ENCODE assay signal across 18 mouse cellular contexts in the genomic region with DNA sequence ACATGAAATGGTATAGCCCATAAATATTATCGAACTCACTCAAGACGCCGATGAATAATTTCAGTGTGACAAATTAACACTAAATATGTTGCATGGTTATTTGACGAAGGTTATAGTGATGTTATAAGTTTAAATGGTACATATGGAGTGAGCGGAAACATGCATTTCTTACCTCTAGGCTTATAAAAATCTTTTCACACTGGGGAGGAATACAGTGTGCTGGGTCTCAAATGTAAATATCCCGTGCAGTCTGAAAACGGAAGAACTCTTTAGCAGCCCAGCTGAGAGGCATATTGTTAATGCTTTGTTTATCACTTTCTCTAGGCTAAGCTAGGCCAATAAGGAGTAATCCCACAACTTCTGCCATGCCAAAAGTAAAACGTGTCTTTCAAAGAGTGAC.
"Had no signal": no experiment of that assay in that cellular context is flagged by ENCODE, and none has a peak within 500 bp of the region (broad histone marks: within the 10 kb centered on the region; RNA-seq: fewer than 3 reads in every experiment).

No protein-coding gene starts in this region.

- H3K4me3 ChIP-seq: midbrain, embryonic 10.5 days; midbrain, embryonic 12.5 days; myocyte; neural tube, embryonic 13.5 days; neural tube, embryonic 15.5 days had no signal

- H3K36me3 ChIP-seq: midbrain, embryonic 10.5 days; midbrain, embryonic 12.5 days; neural tube, embryonic 13.5 days; neural tube, embryonic 15.5 days had no signal

- H3K4me2 ChIP-seq: lung, embryonic 14.5 days; midbrain, embryonic 12.5 days; neural tube, embryonic 13.5 days; neural tube, embryonic 15.5 days had no signal

- ATAC-seq: midbrain, embryonic 16.5 days had no signal

- H3K27ac ChIP-seq: midbrain, embryonic 10.5 days; midbrain, embryonic 12.5 days; neural tube, embryonic 13.5 days; neural tube, embryonic 15.5 days had no signal

- H3K9ac ChIP-seq: lung, embryonic 14.5 days; midbrain, embryonic 12.5 days; neural tube, embryonic 13.5 days; neural tube, embryonic 15.5 days had no signal

- DNase-seq: lung, adult 18-20 months; lung, embryonic 14.5 days; lung, postnatal 10 days; lung, postnatal 4 days; midbrain, embryonic 14.5 days; right cerebral cortex, adult 18-20 months; right cerebral cortex, postnatal 25 days; right cerebral cortex, postnatal 4 days; spleen, adult 18-20 months; thymus, adult 18-20 months; thymus, postnatal 14 days; thymus, postnatal 36 days had no signal

- H3K9me3 ChIP-seq: midbrain, embryonic 10.5 days; midbrain, embryonic 12.5 days; neural tube, embryonic 13.5 days; neural tube, embryonic 15.5 days had no signal
